Mouse (Mus musculus) brain, embryonic 14.5 days (tissue): ENCODE measurements around the gene Ankrd49.

Source experiments
- CTCF ChIP-seq: fragments of 200-500 bp; IDR thresholded peaks from 2 replicates; pipeline ENCODE4 v1.5.1; 2012; ENCODE audit warnings: inconsistent platforms, mild to moderate bottlenecking, moderate library complexity, borderline replicate concordance; ENCODE audit not compliant: insufficient read depth, insufficient read length; ENCODE audit errors: extremely low read depth
- POLR2A ChIP-seq: fragments of 200-500 bp; IDR thresholded peaks from 2 replicates; pipeline ENCODE4 v1.6.1; 2012; ENCODE audit warnings: mild to moderate bottlenecking, inconsistent platforms, borderline replicate concordance; ENCODE audit not compliant: poor library complexity, insufficient read depth, insufficient read length, severe bottlenecking; ENCODE audit errors: extremely low read depth

- TF ChIP-seq POLR2A (no peak), CTCF (no peak)
Observed at GRCm38 (mm10) chr9:14810111-14810510, 25.5 kb upstream of the Ankrd49 start.
